Mouse (Mus musculus): ENCODE measurements around the gene Paip2b. TPM values are rescaled to one million over a fixed set of nuclear protein-coding genes. Genes with fewer than 3 reads are reported as not detected.

Gene Paip2b
- polyA plus RNA-seq, 1 experiment = 44.2 TPM

- Histone ChIP-seq H3K9me3 (replicated peaks; ENCODE audit: control insufficient read depth, insufficient read depth, low read length, poor library complexity, severe bottlenecking) (no peaks in the 10 kb centered on the region), H3K36me3 (ENCODE audit: control insufficient read depth, insufficient read depth, low read length, poor library complexity, severe bottlenecking) (no peaks in the 10 kb centered on the region; the same call in 1 of the 2 replicates), H3K4me3 (ENCODE audit: low read depth, low read length) (no peak overlapping the region), H3K9ac (ENCODE audit: low read depth, poor library complexity, severe bottlenecking) (no peak overlapping the region), H3K4me1 (ENCODE audit: control insufficient read depth, insufficient read depth, low read length) (no peaks in the 10 kb centered on the region), H3K27ac (ENCODE audit: insufficient read depth, low read length) (no peak overlapping the region), H3K27me3 (ENCODE audit: control insufficient read depth, insufficient read depth, low read length, poor library complexity, severe bottlenecking) (no peaks in the 10 kb centered on the region)
- TF ChIP-seq CTCF (IDR thresholded peaks at IDR 0.05; ENCODE audit: low read depth, low read length) (no peak), EP300 (IDR thresholded peaks at IDR 0.05; ENCODE audit: insufficient read depth, low read depth, low read length) (no peak), POLR2A (IDR thresholded peaks at IDR 0.05; ENCODE audit: insufficient read depth, low read length) (no peak)
Measured at GRCm38 (mm10) chr6:83820727-83821515, 10.6 kb downstream of the Paip2b start.

DNA sequence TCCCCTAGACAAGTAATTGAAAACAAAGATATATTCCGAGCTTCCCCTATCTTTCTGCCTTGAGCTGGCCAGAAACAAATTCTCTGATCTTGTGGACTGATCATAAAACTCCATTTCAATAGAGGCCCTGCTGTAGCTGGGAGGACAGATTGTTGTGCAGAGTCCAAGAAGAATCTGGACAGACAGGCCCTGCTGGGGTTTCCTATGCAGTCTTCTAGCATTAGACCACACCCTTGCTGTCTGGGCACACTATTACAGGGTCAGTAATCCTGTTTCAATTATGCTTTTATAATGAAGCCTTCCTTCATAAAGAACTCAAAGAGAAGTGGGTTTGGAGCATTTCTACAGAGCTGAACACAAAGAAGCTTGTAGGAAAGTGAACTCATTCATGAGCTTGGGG, 12.5 kb downstream of the Paip2b start:
- H3K36me3 ChIP-seq (ENCODE audit: control insufficient read depth, insufficient read depth, low read length, poor library complexity, severe bottlenecking) = no peaks in the 10 kb centered on the region; the same call in 1 of the 2 replicates
- no peaks in the 10 kb centered on the region for H3K27me3 ChIP-seq (ENCODE audit: control insufficient read depth, insufficient read depth, low read length, poor library complexity, severe bottlenecking)
- no peak overlapping the region for H3K4me3 ChIP-seq (ENCODE audit: low read depth, low read length)
- no peak overlapping the region; the same call in 1 of the 2 replicates for H3K27ac ChIP-seq (ENCODE audit: insufficient read depth, low read length)
- H3K9me3 ChIP-seq (replicated peaks; ENCODE audit: control insufficient read depth, insufficient read depth, low read length, poor library complexity, severe bottlenecking) = no peaks in the 10 kb centered on the region
- no peak overlapping the region for H3K9ac ChIP-seq (ENCODE audit: low read depth, poor library complexity, severe bottlenecking)
- H3K4me1 ChIP-seq (ENCODE audit: control insufficient read depth, insufficient read depth, low read length) = no peaks in the 10 kb centered on the region
- no peak for TF ChIP-seq POLR2A (IDR thresholded peaks at IDR 0.05; ENCODE audit: insufficient read depth, low read length)
- TF ChIP-seq CTCF (IDR thresholded peaks at IDR 0.05; ENCODE audit: low read depth, low read length) = no peak
- no peak for TF ChIP-seq EP300 (IDR thresholded peaks at IDR 0.05; ENCODE audit: insufficient read depth, low read depth, low read length)

DNA sequence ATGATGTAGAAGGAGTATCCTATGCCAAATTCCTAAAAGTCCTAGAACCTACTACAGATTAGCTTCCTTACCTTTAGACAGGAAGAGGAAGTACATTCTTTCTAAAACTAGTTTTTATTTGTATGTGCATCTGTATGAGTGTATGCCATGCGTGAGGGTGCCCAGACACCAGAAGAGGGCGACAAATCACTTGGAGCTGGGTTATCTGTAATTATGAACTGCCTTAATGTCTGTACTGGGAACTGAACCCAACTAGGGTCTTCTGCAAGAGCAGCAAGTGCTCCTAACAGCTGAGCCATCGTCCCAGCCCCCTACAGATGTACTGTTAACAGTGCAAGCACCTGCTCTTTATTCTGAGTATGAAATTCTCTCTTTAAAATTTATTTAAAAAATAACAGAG, 15.7 kb downstream of the Paip2b start:
- Histone ChIP-seq H3K4me3 (ENCODE audit: low read depth, low read length) (no peak overlapping the region), H3K27ac (ENCODE audit: insufficient read depth, low read length) (no peak overlapping the region), H3K27me3 (ENCODE audit: control insufficient read depth, insufficient read depth, low read length, poor library complexity, severe bottlenecking) (no peaks in the 10 kb centered on the region), H3K4me1 (ENCODE audit: control insufficient read depth, insufficient read depth, low read length) (no peaks in the 10 kb centered on the region), H3K36me3 (ENCODE audit: control insufficient read depth, insufficient read depth, low read length, poor library complexity, severe bottlenecking) (peaks cover 6% of the 10 kb centered on the region), H3K9me3 (replicated peaks; ENCODE audit: control insufficient read depth, insufficient read depth, low read length, poor library complexity, severe bottlenecking) (no peaks in the 10 kb centered on the region), H3K9ac (ENCODE audit: low read depth, poor library complexity, severe bottlenecking) (no peak overlapping the region)
- TF ChIP-seq EP300 (IDR thresholded peaks at IDR 0.05; ENCODE audit: insufficient read depth, low read depth, low read length) = no peak
- TF ChIP-seq POLR2A (IDR thresholded peaks at IDR 0.05; ENCODE audit: insufficient read depth, low read length) = no peak
- TF ChIP-seq CTCF (IDR thresholded peaks at IDR 0.05; ENCODE audit: low read depth, low read length) = peak; percentile 10

DNA sequence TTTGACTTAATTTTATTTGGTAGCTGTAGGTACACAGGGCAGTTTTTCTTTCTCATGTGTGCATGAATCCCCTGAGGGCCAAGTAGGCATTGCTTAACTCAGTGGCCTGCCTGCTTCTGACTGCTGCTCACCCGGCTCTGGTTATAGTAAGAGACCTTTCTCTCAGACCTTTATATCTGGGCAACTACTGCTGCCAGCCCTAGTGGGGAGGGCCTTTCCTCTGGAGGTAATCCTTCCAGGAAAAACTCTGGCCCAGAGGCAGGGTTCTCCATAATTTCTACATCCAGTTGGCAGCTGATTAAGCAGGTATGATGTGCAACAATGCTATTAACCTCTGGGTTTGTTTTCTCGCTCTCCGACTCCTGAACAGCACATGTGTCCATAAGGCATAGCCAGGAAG, 28.7 kb downstream of the Paip2b start:
- Histone ChIP-seq H3K36me3 (ENCODE audit: control insufficient read depth, insufficient read depth, low read length, poor library complexity, severe bottlenecking) (peaks cover 2% of the 10 kb centered on the region; the same call in 1 of the 2 replicates), H3K27ac (ENCODE audit: insufficient read depth, low read length) (no peak overlapping the region), H3K9ac (ENCODE audit: low read depth, poor library complexity, severe bottlenecking) (no peak overlapping the region), H3K4me3 (ENCODE audit: low read depth, low read length) (no peak overlapping the region), H3K4me1 (ENCODE audit: control insufficient read depth, insufficient read depth, low read length) (no peaks in the 10 kb centered on the region), H3K9me3 (replicated peaks; ENCODE audit: control insufficient read depth, insufficient read depth, low read length, poor library complexity, severe bottlenecking) (no peaks in the 10 kb centered on the region), H3K27me3 (ENCODE audit: control insufficient read depth, insufficient read depth, low read length, poor library complexity, severe bottlenecking) (no peaks in the 10 kb centered on the region)
- TF ChIP-seq POLR2A (IDR thresholded peaks at IDR 0.05; ENCODE audit: insufficient read depth, low read length) (no peak), CTCF (IDR thresholded peaks at IDR 0.05; ENCODE audit: low read depth, low read length) (no peak), EP300 (IDR thresholded peaks at IDR 0.05; ENCODE audit: insufficient read depth, low read depth, low read length) (no peak)

DNA sequence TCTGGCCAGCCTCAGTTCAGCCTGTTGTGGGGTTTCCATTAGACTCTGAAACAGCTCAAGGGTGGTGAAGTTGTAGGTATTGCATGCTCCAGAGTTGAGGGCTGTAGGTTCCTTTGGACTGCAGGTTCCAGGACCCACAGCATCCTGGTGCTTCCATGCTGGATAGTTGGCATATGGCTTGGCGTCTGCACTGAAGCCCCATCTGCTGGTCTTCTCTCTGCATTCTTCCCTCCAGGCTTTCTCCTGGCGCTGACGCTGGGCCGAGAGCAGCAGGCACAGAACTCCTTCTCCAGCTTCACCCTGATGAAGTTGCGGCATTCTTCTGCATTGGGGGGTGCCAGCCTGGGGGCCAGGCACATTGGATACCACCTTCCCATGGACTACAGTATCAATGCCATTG, 29.5 kb downstream of the Paip2b start:
- Histone ChIP-seq H3K9ac (ENCODE audit: low read depth, poor library complexity, severe bottlenecking) (no peak overlapping the region), H3K9me3 (replicated peaks; ENCODE audit: control insufficient read depth, insufficient read depth, low read length, poor library complexity, severe bottlenecking) (no peaks in the 10 kb centered on the region), H3K36me3 (ENCODE audit: control insufficient read depth, insufficient read depth, low read length, poor library complexity, severe bottlenecking) (peaks cover 2% of the 10 kb centered on the region; the same call in 1 of the 2 replicates)

DNA sequence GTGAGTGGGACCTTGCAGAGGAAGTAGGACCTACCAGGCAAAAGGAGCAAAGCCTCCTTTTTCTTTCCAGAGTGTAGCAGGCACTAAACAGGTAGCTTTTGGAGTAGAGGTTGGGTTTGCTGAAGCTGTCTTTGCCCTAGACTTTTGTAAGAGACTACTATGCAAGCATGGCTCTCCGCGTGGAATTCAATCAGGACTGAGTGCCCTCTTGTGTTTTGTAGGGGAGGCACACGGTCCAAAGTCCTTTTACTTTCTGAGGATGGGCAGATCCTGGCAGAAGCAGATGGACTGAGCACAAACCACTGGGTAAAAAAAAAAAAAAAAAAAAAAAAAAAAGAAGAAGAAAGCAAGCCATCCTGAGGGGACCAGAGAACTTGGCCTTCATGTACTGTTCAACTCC, 34.9 kb downstream of the Paip2b start:
- TF ChIP-seq CTCF (IDR thresholded peaks at IDR 0.05; ENCODE audit: low read depth, low read length) (no peak), POLR2A (IDR thresholded peaks at IDR 0.05; ENCODE audit: insufficient read depth, low read length) (no peak), EP300 (IDR thresholded peaks at IDR 0.05; ENCODE audit: insufficient read depth, low read depth, low read length) (no peak)
- Histone ChIP-seq H3K9ac (ENCODE audit: low read depth, poor library complexity, severe bottlenecking) (no peak overlapping the region), H3K9me3 (replicated peaks; ENCODE audit: control insufficient read depth, insufficient read depth, low read length, poor library complexity, severe bottlenecking) (no peaks in the 10 kb centered on the region), H3K4me1 (ENCODE audit: control insufficient read depth, insufficient read depth, low read length) (no peaks in the 10 kb centered on the region), H3K27ac (ENCODE audit: insufficient read depth, low read length) (no peak overlapping the region), H3K36me3 (ENCODE audit: control insufficient read depth, insufficient read depth, low read length, poor library complexity, severe bottlenecking) (no peaks in the 10 kb centered on the region), H3K27me3 (ENCODE audit: control insufficient read depth, insufficient read depth, low read length, poor library complexity, severe bottlenecking) (no peaks in the 10 kb centered on the region), H3K4me3 (ENCODE audit: low read depth, low read length) (no peak overlapping the region)

More for the DNA sequence above, 29.5 kb downstream of the Paip2b start:
- Histone ChIP-seq H3K27me3 (ENCODE audit: control insufficient read depth, insufficient read depth, low read length, poor library complexity, severe bottlenecking) (no peaks in the 10 kb centered on the region), H3K4me3 (ENCODE audit: low read depth, low read length) (no peak overlapping the region), H3K27ac (ENCODE audit: insufficient read depth, low read length) (no peak overlapping the region), H3K4me1 (ENCODE audit: control insufficient read depth, insufficient read depth, low read length) (no peaks in the 10 kb centered on the region)
- TF ChIP-seq EP300 (IDR thresholded peaks at IDR 0.05; ENCODE audit: insufficient read depth, low read depth, low read length) (no peak), POLR2A (IDR thresholded peaks at IDR 0.05; ENCODE audit: insufficient read depth, low read length) (no peak), CTCF (IDR thresholded peaks at IDR 0.05; ENCODE audit: low read depth, low read length) (no peak)
